Mouse (Mus musculus): ENCODE data around the gene Fmnl2. TPM values are rescaled to one million over a fixed set of nuclear protein-coding genes. Genes with fewer than 3 reads are reported as not detected.
A peak's percentile ranks its signal among the peaks of the same experiment; 100 is the strongest.

The Fmnl2 gene
- polyA plus RNA-seq, 1 experiment = not detected

- Histone ChIP-seq H3K36me3 (replicated peaks; ENCODE audit: low read length) (no peaks in the 10 kb centered on the region), H3K27me3 (replicated peaks) (peaks cover 9% of the 10 kb centered on the region), H3K4me1 (peaks cover 8% of the 10 kb centered on the region; the same call in 1 of the 2 replicates), H3K4me3 (replicated peaks) (peak overlapping the region; percentile 11), H3K9me3 (peaks cover 15% of the 10 kb centered on the region; the same call in 1 of the 2 replicates)
- TF ChIP-seq GATA1 (IDR thresholded peaks at IDR 0.05; ENCODE audit: borderline replicate concordance, low read length) (no peak), FLI1 (IDR thresholded peaks at IDR 0.05; ENCODE audit: low read length) (no peak)
Observed at GRCm38 (mm10) chr2:52959291-52959621, 101.6 kb downstream of the Fmnl2 start.

- no peak overlapping the region for H3K4me3 ChIP-seq (replicated peaks)
- peaks cover 9% of the 10 kb centered on the region for H3K27me3 ChIP-seq (replicated peaks)
- peaks cover 8% of the 10 kb centered on the region; the same call in 1 of the 2 replicates for H3K4me1 ChIP-seq
- TF ChIP-seq GATA1 (IDR thresholded peaks at IDR 0.05; ENCODE audit: borderline replicate concordance, low read length) (no peak), FLI1 (IDR thresholded peaks at IDR 0.05; ENCODE audit: low read length) (no peak)
- no peaks in the 10 kb centered on the region for H3K36me3 ChIP-seq (replicated peaks; ENCODE audit: low read length)
- peaks cover 7% of the 10 kb centered on the region; the same call in 1 of the 2 replicates for H3K9me3 ChIP-seq
Observed at GRCm38 (mm10) chr2:52959982-52960381, 102.3 kb downstream of the Fmnl2 start.

GRCm38 (mm10) chr2:52960697-52961096, 103.0 kb downstream of the Fmnl2 start:
- H3K4me3 ChIP-seq (replicated peaks) = no peak overlapping the region
- TF ChIP-seq GATA1 (IDR thresholded peaks at IDR 0.05; ENCODE audit: borderline replicate concordance, low read length) = no peak
- no peak for TF ChIP-seq FLI1 (IDR thresholded peaks at IDR 0.05; ENCODE audit: low read length)
- H3K4me1 ChIP-seq = peaks cover 4% of the 10 kb centered on the region; the same call in 1 of the 2 replicates
- peaks cover 9% of the 10 kb centered on the region for H3K27me3 ChIP-seq (replicated peaks)
- H3K36me3 ChIP-seq (replicated peaks; ENCODE audit: low read length) = no peaks in the 10 kb centered on the region
- 0 out of 2 replicates have a peak, but pooled peaks cover 4% of the 10 kb centered on the region for H3K9me3 ChIP-seq

GRCm38 (mm10) chr2:52963439-52963838, 105.8 kb downstream of the Fmnl2 start:
- Histone ChIP-seq H3K27me3 (replicated peaks) (peaks cover 5% of the 10 kb centered on the region), H3K4me1 (peaks cover 4% of the 10 kb centered on the region; the same call in 1 of the 2 replicates), H3K4me3 (replicated peaks) (peak overlapping the region; percentile 33), H3K9me3 (no peaks in the 10 kb centered on the region), H3K36me3 (replicated peaks; ENCODE audit: low read length) (no peaks in the 10 kb centered on the region)
- TF ChIP-seq GATA1 (IDR thresholded peaks at IDR 0.05; ENCODE audit: borderline replicate concordance, low read length) = no peak
- TF ChIP-seq FLI1 (IDR thresholded peaks at IDR 0.05; ENCODE audit: low read length) = no peak

GRCm38 (mm10) chr2:52964386-52964928, 106.8 kb downstream of the Fmnl2 start:
- Histone ChIP-seq H3K9me3 (no peaks in the 10 kb centered on the region), H3K4me3 (replicated peaks) (no peak overlapping the region), H3K4me1 (no peaks in the 10 kb centered on the region), H3K27me3 (replicated peaks) (peaks cover 1% of the 10 kb centered on the region), H3K36me3 (replicated peaks; ENCODE audit: low read length) (no peaks in the 10 kb centered on the region)
- TF ChIP-seq FLI1 (IDR thresholded peaks at IDR 0.05; ENCODE audit: low read length) (no peak), GATA1 (IDR thresholded peaks at IDR 0.05; ENCODE audit: borderline replicate concordance, low read length) (no peak)

GRCm38 (mm10) chr2:52966227-52966626, 108.6 kb downstream of the Fmnl2 start:
- H3K27me3 ChIP-seq (replicated peaks) = peaks cover 1% of the 10 kb centered on the region
- no peak overlapping the region for H3K4me3 ChIP-seq (replicated peaks)
- no peak for TF ChIP-seq FLI1 (IDR thresholded peaks at IDR 0.05; ENCODE audit: low read length)
- TF ChIP-seq GATA1 (IDR thresholded peaks at IDR 0.05; ENCODE audit: borderline replicate concordance, low read length) = no peak
- H3K9me3 ChIP-seq = no peaks in the 10 kb centered on the region
- no peaks in the 10 kb centered on the region for H3K36me3 ChIP-seq (replicated peaks; ENCODE audit: low read length)
- no peaks in the 10 kb centered on the region for H3K4me1 ChIP-seq

- no peak overlapping the region for H3K4me3 ChIP-seq (replicated peaks)
- TF ChIP-seq GATA1 (IDR thresholded peaks at IDR 0.05; ENCODE audit: borderline replicate concordance, low read length) (no peak), FLI1 (IDR thresholded peaks at IDR 0.05; ENCODE audit: low read length) (no peak)
- no peaks in the 10 kb centered on the region for H3K36me3 ChIP-seq (replicated peaks; ENCODE audit: low read length)
- no peaks in the 10 kb centered on the region for H3K4me1 ChIP-seq
- peaks cover 1% of the 10 kb centered on the region for H3K27me3 ChIP-seq (replicated peaks)
- H3K9me3 ChIP-seq = no peaks in the 10 kb centered on the region
Observed at GRCm38 (mm10) chr2:52966820-52967460, 109.3 kb downstream of the Fmnl2 start.

GRCm38 (mm10) chr2:52967461-52967823, 109.8 kb downstream of the Fmnl2 start:
- H3K9me3 ChIP-seq = no peaks in the 10 kb centered on the region
- H3K27me3 ChIP-seq (replicated peaks) = peaks cover 1% of the 10 kb centered on the region
- H3K4me1 ChIP-seq = no peaks in the 10 kb centered on the region
- TF ChIP-seq GATA1 (IDR thresholded peaks at IDR 0.05; ENCODE audit: borderline replicate concordance, low read length) = no peak
- H3K36me3 ChIP-seq (replicated peaks; ENCODE audit: low read length) = no peaks in the 10 kb centered on the region
- H3K4me3 ChIP-seq (replicated peaks) = no peak overlapping the region

- no peaks in the 10 kb centered on the region for H3K4me1 ChIP-seq
- no peak overlapping the region for H3K4me3 ChIP-seq (replicated peaks)
- no peaks in the 10 kb centered on the region for H3K36me3 ChIP-seq (replicated peaks; ENCODE audit: low read length)
- TF ChIP-seq GATA1 (IDR thresholded peaks at IDR 0.05; ENCODE audit: borderline replicate concordance, low read length) (no peak), FLI1 (IDR thresholded peaks at IDR 0.05; ENCODE audit: low read length) (no peak)
- no peaks in the 10 kb centered on the region for H3K27me3 ChIP-seq (replicated peaks)
- no peaks in the 10 kb centered on the region for H3K9me3 ChIP-seq
Observed at GRCm38 (mm10) chr2:52968884-52969283, 111.2 kb downstream of the Fmnl2 start.

GRCm38 (mm10) chr2:52974056-52974455, 116.4 kb downstream of the Fmnl2 start:
- Histone ChIP-seq H3K4me1 (no peaks in the 10 kb centered on the region), H3K4me3 (replicated peaks) (no peak overlapping the region), H3K36me3 (replicated peaks; ENCODE audit: low read length) (no peaks in the 10 kb centered on the region), H3K27me3 (replicated peaks) (no peaks in the 10 kb centered on the region), H3K9me3 (no peaks in the 10 kb centered on the region)
- TF ChIP-seq GATA1 (IDR thresholded peaks at IDR 0.05; ENCODE audit: borderline replicate concordance, low read length) (no peak), FLI1 (IDR thresholded peaks at IDR 0.05; ENCODE audit: low read length) (no peak)
